In the genomic region with DNA sequence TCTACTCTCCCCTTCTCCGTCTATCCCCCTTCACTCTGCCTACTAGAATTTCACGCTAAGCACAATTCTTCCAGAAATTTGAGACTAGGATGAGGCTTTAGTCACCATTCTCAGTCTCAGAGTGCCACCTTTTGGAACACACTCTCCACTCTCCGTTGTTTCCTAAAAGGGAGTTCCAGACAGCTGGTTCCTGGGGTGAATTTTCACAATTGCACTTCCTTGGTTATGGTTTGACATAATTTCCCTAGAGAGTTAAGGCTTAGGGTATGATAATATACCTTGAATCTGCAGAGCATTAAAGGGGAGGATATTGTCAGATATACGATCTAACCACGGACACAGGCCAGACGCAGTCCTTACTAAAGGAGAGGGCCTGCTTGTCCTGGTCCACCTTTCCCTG, we compare ENCODE assay signal across 8 mouse cellular contexts.
A peak's percentile ranks its signal among the peaks of the same experiment; 100 is the strongest.
DNase-seq lines count a peak whose midpoint lies in the region; ATAC-seq lines count a peak whose summit lies in the region.

No protein-coding gene starts in this region.

- DNase-seq in adrenal gland, postnatal 14 days, result peak; percentile 15
- no peak for DNase-seq in adrenal gland, postnatal 25 days
- peak; percentile 9 for DNase-seq in left cerebral cortex, adult 11 months (ENCODE audit: low spot score)
- DNase-seq in left cerebral cortex, adult 8-10 months (ENCODE audit: low spot score in 2 of 2), result no peak
- peak; percentile 19 to 49 for DNase-seq in heart, postnatal 14 days
- peak; percentile 56 for DNase-seq in lung, postnatal 10 days
- no peak for DNase-seq in spleen, postnatal 14 days (ENCODE audit: low spot score in 2 of 2)

- intact Hi-C loops in heart, postnatal 14 days (cut with DNase I), result loop anchor here (1.0 to 5.0 kb wide), 2 partner anchors 489 to 678 kb away; no protein-coding TSS in a partner anchor

- ATAC-seq in activated CD4-positive, CD25-positive, alpha-beta regulatory T cell, adult 4 months, result no peak

Comparison
In these comparisons a context has a peak if more than half of its experiments do, and no peak if none do; other contexts are left out.
1. DNase-seq: peak in adrenal gland, postnatal 14 days (single experiment), left cerebral cortex, adult 11 months (single experiment), heart, postnatal 14 days (2 of 2) and lung, postnatal 10 days (single experiment); none in adrenal gland, postnatal 25 days (single experiment), left cerebral cortex, adult 8-10 months (0 of 2) and spleen, postnatal 14 days (0 of 2).